Mouse (Mus musculus) G1E (cell line): ENCODE data around the gene Rell1.

ENCODE experiments used
- CTCF ChIP-seq: IDR thresholded peaks from 2 replicates; pipeline ENCODE4 v1.5.1; 2012; ENCODE audit warnings: low read depth, low read length, inconsistent platforms, mixed read lengths
- GATA2 ChIP-seq: IDR thresholded peaks from 2 replicates; pipeline ENCODE4 v1.6.1; 2012; ENCODE audit warnings: low read depth, low read length, inconsistent platforms, borderline replicate concordance
- POLR2AphosphoS5 ChIP-seq: IDR thresholded peaks from 2 replicates; pipeline ENCODE4 v1.6.1; 2012; ENCODE audit warnings: low read depth, low read length, inconsistent platforms; ENCODE audit not compliant: insufficient replicate concordance
- TAL1 ChIP-seq: conservative IDR thresholded peaks from 2 replicates; pipeline ENCODE4 v1.6.1; 2012; ENCODE audit warnings: low read depth, low read length, inconsistent platforms, mixed read lengths

- TF ChIP-seq TAL1 (no peak), CTCF (no peak), GATA2 (no peak), POLR2AphosphoS5 (no peak)
Measured at GRCm38 (mm10) chr5:63967591-63968141, 1.0 kb downstream of the Rell1 start.
